Mouse (Mus musculus) cerebellum, adult (tissue): Measurements from ENCODE around the gene Vps18.

Experiments used
- ATAC-seq: cut with Nextera tagmentation; 2 replicates; pipeline ENCODE4 v1.9.2; 2017; ENCODE audit warnings: mild to moderate bottlenecking, moderate library complexity, mixed read lengths; ENCODE audit not compliant: insufficient number of reproducible peaks, low FRiP score, low TSS enrichment

Gene Vps18

DNA sequence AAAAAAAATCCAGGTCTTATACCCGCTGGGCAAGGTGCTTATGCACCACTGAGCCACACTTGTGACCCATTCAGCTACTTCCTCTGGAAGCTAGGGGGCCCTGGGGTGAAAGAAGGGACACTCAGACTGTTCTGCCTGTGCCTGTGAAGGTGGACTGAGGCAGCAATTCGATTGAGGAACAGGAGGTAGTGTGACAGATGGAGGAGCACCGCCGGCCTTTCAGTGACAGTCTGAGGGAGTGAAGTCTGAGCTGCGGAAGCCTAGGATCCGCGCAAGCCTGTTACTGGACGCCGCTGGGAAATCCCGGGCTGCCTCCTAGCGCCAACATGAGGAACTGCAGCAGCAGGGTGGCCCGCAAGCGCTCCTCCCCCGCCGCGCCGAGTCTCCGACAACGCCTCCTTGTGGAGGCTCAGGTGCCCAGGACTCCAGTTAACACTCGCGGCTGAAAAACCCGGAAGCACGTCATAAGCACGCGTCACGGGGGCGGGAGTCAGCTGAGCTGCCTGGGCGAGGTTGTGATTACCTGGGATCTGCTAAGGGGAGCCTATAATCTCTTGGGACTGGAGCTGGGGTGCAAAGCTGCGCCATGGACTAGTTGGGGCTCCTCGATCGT lies at the start of gene Vps18:
Gene Vps18 (plus strand): TSS at position 471 of the 613 bp plus-strand sequence.
- ATAC-seq = peak; percentile 92

- ATAC-seq = no peak
Observed at GRCm38 (mm10) chr2:119240075-119240818, 48.3 kb upstream of the Vps18 start.

DNA sequence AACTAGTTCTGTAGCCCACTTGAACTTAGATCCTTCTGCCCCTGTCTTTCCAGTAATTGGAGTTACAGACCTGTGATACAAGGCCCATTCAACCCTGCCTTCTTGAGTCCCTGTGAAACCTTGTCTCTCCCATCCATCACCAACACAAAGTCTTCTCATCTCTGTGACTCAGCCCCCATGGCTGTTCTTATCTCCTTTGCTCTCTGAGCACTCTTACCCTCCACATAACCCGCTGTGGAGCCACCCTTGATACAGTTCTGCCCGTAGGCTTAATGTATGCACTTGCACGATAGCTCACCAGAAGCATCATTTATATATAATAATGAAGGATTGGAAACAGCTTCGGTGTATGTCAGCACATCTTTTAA lies 47.7 kb upstream of the Vps18 start:
- no peak for ATAC-seq

DNA sequence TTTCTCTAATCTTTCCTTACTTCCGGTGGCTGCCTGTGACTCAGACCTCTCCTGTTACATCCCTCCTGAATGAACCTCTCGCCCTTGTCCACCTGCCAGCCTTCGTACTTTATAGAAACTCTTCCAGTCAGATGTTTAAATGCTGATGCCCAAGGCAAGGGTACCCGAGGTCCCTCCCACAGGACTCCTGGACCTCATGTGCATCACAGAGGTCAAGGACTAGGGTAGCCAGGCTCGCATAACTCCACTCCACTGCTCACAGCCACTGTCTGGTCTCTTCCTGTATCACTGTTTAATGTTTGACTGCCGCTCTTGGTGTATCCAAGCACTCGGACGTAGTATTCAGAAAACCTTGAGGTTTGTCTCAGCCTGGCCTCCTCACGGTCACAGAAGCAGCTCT lies 46.0 kb upstream of the Vps18 start:
- ATAC-seq = no peak

- no peak for ATAC-seq
Observed at GRCm38 (mm10) chr2:119245246-119245645, 43.3 kb upstream of the Vps18 start.

DNA sequence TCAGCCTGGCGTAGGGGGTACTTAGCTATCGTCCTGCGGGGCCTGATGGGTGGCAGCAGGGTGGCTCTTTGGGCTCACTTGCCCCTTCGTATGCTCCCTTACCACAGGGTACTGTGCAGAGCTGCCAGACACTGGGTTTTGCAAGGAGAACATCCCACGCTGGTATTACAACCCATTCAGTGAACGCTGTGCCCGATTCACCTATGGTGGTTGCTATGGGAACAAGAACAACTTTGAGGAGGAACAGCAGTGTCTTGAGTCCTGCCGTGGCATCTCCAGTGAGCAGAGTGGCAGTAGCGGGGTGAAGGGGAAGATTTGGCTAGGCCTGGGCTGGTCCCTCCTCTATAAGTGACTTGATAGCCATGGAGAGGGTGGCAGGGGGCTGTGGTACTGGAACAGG lies 40.6 kb upstream of the Vps18 start:
- ATAC-seq = no peak

- ATAC-seq = no peak
Observed at GRCm38 (mm10) chr2:119249592-119250061, 38.9 kb upstream of the Vps18 start.

GRCm38 (mm10) chr2:119250377-119250776 lies 38.2 kb upstream of the Vps18 start:
- ATAC-seq = 0 out of 2 replicates have a peak, but pooled peaks have one; percentile 7

- peak; percentile 81 for ATAC-seq
Observed at GRCm38 (mm10) chr2:119250826-119251478, 37.6 kb upstream of the Vps18 start.

- no peak for ATAC-seq
Observed at GRCm38 (mm10) chr2:119254976-119255375, 33.6 kb upstream of the Vps18 start.

DNA sequence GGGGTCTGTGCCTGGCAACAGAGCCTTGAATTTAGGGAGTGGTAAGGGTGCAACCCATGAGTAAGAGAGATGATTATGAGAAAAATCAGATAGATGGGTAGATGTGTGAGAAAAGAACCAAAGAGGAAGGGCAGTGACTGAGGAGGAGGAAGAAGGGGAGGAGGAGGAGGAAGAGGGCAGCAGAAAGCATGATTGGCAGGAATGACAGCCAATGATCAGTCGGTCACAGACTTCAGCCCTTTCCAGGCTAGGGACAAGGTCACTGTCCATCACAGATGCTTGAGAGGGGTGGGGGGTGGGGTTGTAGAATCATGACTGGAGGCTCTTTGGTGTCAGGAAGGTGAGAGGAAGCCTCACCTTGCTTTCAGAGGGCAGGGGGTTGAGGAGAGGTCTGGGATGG lies 28.0 kb upstream of the Vps18 start:
- ATAC-seq = no peak

DNA sequence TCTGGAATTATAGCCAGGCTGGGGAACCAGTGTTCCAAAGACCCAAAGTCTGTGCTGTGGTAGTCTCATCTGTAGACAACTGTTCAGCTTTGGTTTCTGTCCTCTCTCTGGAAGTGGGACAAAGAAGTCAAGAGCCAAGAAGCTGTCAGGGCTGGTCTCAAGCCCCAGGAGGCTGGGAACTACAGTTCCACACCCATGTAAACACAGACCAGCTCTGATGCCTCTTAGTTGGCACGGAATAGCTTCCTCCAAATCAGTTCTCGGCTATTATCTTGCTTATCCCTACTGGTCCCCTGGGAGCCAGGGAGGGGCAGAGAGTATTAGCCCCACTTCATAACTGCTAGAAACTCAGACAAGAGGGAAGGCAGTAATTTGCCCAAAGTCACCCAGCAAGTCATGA lies 27.2 kb upstream of the Vps18 start:
- ATAC-seq = no peak

- no peak for ATAC-seq
Observed at GRCm38 (mm10) chr2:119262978-119263377, 25.6 kb upstream of the Vps18 start.

DNA sequence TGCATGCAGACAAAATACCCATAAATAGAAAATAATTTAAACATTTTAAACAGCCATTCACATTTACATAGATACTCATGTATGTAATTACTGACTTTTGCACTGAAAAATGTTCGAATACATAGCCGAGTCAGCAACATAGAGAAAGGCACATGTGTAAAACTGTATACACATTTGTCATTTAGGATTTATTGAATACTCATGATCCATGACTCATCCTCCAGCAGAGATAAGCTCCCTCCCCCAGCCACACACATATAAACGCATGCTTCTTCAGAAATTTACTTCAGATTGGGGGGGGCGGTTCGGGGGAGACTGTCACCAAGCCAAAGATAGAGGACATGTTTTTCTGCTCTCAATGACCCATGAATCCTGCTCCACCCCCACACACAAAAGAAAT lies 24.7 kb upstream of the Vps18 start:
- no peak for ATAC-seq

DNA sequence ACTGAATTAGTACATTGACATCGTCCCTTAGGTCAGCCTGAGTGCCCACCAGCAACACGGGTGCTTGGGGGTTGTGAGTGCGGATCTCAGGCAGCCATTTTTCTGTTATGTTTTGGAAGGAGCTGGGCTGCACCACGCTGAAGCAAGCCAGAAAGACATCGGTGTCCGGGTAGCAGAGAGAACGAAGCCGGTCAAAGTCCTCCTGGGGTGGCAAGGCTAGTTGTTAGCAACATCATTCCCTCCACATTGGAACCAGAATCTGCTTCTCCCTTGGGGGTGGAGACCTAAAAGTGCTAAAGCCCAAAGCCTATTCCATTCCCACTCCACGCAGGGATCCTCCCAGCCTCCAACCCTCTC lies 18.3 kb upstream of the Vps18 start:
- peak; percentile 21; the same call in 1 of the 2 replicates for ATAC-seq

DNA sequence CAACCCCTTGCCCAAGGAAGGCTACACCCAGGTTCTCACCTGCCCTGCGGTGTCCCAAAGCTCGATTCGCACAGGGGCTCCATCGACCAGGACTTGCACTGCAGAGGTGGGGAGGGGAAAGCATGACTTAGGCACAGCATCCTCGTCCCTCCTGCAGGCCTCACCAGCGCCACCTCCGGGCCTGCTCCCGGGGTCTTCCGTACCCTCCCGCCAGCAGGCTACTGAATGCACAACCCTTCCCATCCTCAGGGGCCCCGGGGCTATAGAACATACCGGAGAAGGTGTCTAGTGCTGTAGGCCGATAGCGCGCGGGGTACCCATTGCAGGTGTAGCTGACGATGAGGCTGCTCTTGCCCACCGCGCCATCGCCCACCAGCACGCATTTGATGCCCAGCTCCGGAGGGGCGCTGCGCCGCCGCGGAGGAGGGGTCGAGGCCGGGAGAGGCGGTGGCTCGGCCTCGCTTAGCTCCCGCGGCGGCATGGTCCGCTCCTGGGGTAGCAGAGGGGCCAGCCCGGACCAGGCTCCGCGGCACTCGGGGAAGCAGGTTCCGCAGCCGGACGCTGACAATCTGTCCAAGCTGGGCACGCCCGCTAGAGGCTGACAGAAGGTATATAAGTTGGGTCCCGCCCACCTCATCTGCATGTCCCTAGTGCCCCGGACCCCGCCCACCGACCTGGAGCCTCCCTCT lies 17.8 kb upstream of the Vps18 start, which contains the start of gene Rhov:
Gene Rhov (minus strand): TSS at position 630 of the 689 bp plus-strand sequence.
- peak; percentile 93 for ATAC-seq

- no peak for ATAC-seq
Observed at GRCm38 (mm10) chr2:119274126-119274525, 14.4 kb upstream of the Vps18 start.

DNA sequence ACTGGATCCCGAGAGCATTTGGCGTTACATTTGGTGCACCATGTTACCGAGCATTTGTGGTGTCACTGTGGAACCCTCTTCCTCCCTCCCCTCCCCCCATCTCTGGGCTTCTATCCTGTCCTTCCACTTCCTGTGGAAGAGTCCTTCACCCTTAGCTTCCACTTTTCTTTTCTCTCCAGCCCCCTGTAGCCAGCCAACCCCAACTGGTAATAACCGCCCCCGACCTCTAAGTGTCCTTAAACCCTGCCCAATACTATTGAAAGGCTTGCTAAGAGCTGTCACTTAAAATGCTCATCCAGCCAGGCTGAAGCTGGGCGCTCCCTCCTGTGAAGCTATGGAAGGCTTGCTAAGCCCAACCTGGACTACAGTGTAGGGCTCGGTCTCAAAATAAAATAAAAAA lies 11.6 kb upstream of the Vps18 start:
- no peak for ATAC-seq

GRCm38 (mm10) chr2:119277810-119278209 lies 10.7 kb upstream of the Vps18 start:
- ATAC-seq = no peak

DNA sequence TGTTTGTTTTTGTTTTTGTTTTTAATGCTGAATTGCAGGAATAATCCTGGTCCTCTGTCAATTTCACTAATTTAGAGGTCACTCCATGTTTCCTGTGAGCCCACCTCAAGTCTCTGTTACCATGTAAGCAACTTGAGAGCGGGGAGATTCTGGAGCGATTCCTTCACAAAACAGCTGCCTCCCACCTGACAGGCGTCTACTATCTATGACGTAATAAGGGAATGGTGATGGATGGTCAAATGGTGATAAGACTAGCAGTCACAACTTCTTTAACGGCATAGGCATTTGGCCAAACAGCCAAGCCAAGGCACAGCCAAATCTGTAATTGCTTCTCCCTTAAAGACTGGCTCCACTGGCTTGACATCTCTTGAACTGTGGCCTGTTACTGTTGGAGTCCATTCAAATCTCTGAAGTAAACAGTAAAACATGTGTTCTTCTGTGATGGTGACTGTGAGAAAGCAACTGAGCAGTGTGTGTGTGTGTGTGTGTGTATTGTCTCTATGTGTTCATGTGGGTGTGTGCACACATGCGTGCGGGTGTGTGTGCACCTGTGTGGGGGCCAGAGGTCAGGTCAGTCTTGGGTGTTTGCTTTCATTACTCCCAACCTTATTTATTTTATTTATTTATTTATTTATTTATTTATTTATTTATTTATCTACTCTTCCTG lies 6.5 kb upstream of the Vps18 start:
- no peak for ATAC-seq
